Mouse (Mus musculus) lung, postnatal 10 days (tissue): Measurements from ENCODE around the gene Dnaaf3.
"Not testable (repeated sequence)": the region's sequence is repeated elsewhere in the genome, so short reads cannot be mapped to it uniquely, and the experiment has no call there.

ENCODE experiments used
- DNase-seq: peaks from one replicate; pipeline ENCODE4 v3.0.0; 2021

The Dnaaf3 gene

DNA sequence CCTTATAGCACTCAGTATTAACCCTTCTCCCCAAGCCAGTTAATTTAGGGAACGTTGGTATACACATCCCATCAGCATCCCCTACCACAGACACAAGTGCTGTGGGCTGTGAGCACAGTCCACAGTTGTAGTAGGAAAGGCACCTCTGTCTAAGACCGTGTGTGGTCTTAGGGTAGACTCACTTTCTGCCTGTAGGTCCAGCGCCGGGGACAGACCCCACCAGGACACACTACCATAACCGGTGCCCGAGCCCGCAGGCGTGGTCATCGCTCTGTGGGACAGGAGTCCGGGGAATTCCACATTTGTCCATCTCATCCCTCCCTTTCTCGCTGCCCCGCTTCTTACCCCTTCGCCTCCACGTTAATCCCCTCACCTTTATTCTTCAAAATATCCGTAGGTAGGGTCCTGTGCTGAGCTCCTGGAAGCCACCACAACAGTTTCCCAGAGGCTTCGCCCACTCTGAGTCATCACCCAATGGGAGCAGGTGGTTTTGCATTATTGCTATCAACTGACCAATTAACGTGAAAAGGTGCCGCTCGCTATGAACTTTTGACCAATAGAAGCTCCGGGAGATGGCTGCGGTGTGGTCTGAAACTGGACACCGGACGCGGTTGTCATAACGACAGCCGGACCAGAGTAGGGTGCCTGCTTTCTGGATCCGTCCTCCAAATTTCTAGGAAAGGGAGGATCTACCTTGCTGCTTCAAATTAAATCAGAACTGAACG lies at the start of gene Dnaaf3:
Gene Dnaaf3 (minus strand): TSS at position 449 of the 725 bp plus-strand sequence.
- DNase-seq = peak; percentile 77

DNA sequence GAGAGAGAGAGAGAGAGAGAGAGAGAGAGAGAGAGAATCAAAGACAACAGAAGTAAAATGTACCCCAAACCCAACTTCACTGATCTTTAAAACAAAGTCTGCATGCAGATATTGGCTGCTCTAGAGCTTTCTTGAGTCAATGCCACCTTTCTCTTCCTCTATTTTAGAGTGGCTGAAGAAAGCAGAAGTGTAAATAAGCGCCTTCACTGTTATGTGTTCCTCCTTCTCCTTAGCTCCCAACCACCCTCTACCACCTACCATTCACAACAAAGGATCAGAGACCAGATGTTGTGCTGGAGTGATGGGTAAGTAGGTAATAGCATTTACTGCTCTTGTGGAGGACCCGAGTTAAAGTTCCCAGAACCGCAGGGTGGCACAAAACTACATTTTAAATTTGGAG lies 49.2 kb upstream of the Dnaaf3 start:
- DNase-seq = not testable (repeated sequence)

DNA sequence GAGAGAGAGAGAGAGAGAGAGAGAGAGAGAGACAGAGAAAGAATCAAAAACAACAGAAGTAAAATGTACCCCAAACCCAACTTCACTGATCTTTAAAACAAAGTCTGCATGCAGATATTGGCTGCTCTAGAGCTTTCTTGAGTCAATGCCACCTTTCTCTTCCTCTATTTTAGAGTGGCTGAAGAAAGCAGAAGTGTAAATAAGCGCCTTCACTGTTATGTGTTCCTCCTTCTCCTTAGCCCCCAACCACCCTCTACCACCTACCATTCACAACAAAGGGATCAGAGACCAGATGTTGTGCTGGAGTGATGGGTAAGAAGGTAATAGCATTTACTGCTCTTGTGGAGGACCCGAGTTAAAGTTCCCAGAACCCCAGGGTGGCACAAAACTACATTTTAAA lies 40.1 kb upstream of the Dnaaf3 start:
- DNase-seq = not testable (repeated sequence)

DNA sequence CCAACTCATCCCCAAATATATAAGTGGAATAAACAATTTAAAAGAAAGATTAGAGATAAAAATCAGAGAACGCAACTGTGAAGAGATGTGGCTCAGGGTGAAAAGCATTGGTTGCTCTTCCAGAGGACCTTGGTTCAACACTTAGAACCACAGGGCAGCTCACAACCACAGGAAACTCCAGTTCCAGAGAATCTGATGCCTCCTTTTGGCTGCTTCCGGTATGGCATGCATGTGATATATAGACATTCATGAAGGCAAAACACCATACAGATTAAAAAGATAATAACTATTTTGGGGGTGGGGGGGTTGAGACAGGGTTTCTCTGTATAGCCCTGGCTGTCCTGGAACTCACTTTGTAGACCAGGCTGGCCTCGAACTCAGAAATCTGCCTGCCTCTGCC lies 30.4 kb upstream of the Dnaaf3 start:
- DNase-seq = no peak

DNA sequence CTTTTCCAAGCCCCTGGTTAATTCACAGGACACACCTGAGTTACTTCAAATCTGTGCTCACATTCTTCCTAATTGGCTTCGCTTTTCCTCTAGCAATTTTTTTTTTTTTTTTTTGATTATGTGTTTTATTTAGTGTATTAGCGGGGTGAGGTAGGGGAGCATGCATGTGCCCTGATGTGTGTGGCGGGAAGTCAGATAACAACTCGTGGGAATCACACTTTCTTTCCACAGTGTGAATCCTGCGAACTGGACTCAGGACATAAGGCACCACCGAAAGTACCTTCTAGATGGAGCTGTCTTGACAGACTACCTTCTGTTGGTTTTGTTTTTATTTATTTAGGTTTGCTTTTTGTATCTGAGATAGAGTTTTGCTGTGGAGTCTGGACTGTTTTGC lies 24.9 kb upstream of the Dnaaf3 start:
- no peak for DNase-seq

DNA sequence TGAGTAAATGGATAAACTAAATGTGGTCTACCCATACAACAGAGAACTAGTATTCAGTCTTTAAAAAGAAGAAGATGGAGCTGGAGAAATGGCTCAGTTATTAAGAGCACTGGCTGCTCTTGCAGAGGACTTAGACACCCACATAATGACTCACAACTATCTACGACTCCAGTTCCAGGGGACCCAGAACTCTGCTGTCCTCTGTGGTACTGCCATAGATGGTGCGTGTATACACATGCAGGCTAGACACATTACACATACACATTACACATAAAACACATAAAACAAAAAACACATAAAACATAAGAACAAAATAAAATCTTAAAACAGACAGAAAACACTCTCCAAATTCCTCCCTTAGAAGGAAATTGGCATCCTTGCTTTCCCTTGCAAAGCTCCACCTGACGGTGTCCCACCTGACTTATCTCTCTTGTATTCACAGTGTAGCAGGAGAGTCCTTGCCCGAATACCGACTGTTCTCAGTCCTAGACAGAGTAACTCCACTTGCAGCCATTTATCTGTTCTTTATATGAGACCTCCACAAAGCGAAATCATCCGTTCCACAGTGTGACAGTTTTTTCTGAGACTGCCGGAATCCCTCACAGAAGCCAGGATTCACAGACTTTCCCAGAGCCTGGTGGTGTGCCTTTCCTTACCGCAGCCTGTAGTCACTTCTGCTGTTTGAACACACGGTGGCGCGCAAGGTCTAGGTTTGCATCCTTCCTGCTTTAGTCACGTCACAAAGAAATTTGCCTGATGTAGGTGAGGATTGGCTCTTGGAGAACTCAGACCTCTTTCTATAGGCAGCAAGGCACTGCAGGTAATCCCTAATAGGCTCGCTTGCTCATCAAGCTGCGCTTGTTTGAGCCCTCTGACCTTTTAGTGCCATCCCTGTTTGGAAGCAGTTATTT lies 24.3 kb upstream of the Dnaaf3 start:
- peak; percentile 81 for DNase-seq

DNA sequence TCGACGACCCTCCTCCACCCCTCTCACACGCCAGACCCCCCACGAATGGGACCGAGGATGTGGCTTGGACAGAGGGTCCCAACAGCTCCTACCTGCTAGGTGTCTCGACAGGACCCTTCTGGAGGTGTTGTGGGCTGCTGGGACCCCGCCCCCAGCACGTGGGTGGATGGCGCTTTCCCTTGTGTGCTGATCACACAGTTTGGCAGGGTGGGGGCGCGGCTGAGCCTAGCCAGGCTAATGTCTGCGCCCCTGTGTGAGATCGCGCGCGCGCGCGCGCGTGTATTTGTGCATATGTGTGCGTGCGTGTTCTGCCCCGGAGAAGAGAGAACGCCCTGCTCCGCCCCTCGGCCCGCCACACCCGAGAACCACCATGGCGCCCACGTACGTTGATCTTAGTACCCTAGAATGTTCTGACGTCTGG lies 15.0 kb upstream of the Dnaaf3 start, which contains the start of gene Syt5:
Gene Syt5 (minus strand): TSS at position 321 of the 421 bp plus-strand sequence.
- DNase-seq = no peak

DNA sequence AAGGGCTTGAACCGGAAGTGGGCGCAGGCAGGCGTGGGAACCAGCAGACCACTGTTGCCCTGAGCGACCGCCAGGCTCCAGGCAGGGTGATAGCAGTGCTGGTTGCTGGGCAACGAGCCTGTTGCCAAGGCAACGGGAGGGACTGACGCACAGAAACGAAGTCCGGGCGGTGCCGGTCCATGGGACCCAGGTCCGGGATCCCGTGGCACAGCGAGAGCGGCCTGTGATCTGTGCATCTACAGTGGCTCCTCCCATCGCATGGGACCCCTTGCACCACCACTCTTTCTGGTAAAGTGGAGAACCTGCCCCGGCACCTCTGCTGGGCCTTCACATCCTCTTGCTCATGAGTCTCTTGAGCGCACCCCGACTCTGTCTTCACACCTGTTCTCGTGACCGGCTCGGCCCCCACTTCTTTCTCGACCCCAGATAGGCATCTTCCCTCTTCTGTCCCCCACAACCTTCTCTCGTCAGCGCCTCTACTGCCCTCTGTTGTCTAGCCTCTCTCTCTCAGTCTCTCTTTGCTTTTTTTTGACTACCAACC lies 14.4 kb upstream of the Dnaaf3 start:
- peak; percentile 72 for DNase-seq

DNA sequence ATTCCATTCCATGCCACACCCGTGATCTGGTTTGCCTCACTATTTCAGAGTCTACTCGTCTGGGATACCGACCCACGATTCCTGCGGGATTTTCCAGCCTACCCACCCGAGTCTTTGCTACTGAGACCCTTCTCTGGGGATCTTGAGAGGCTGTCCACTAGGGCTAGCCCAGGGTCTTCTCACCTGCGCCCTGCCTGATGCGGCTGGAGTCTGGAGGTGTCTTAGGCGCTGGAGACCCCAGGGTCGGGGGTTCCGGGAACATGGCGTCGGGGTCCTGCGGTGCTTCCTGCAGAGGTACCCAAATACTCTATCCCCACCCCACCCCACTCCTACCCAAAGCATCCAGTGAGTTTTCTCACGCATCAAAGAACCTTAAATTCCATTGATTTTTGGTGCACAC lies 13.8 kb upstream of the Dnaaf3 start:
- DNase-seq = no peak

DNA sequence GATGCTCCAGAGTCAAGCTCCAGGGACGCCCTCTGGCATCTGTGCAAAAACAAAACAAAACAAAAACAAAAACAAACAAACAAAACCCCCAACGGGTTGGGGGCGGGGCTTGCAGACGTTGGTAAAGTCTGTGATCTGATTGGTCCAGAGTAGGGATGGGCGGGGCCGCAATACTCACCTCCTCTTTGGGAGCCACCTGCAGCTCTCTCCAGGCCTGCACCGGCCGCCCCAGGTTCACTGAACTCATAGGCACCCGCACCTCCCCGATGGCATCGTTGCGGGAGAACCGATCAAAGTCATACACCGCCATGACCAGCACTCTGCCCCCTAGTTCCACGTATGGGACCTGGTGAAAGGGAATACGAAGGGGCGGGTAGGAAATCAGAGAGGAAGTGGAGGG lies 9.8 kb upstream of the Dnaaf3 start:
- DNase-seq = no peak

DNA sequence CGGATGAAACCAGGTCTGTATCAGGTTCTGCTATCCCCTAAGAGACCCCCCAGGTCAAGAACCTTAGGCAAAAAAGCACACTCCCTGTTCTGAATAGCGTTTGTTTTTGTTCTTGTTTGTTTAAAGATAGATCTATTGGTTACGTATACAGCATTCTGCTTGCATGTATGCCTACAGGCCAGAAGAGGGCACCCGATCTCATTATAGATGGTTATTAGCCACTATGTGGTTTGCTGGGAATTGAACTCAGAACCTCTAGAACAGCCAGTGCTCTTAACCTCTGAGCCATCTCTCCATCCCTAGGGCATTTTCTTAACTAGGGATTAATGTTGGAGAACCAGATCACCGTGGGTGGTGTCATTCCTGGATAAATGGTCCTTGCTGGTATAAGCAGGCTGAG lies 9.1 kb upstream of the Dnaaf3 start:
- DNase-seq = no peak

DNA sequence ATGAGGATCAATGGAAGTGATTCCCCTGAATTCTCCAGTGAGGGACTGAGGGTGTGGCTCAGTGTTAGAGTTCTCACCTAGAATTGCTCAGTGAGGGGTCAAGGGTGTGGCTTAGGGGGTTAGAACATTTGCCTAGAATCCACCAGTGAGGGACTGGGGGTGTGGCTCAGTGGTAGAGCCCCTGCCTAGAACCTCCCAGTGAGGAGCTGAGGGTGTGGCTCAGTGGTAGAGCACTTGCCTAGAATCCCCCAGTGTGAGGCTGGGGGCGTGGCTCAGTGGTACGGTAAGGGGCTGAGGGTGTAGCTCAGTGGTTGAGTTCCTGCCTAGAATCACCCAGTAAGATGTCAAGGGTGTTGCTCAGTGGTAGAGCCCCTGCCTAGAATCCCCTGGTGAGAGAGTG lies 6.8 kb upstream of the Dnaaf3 start:
- no peak for DNase-seq

DNA sequence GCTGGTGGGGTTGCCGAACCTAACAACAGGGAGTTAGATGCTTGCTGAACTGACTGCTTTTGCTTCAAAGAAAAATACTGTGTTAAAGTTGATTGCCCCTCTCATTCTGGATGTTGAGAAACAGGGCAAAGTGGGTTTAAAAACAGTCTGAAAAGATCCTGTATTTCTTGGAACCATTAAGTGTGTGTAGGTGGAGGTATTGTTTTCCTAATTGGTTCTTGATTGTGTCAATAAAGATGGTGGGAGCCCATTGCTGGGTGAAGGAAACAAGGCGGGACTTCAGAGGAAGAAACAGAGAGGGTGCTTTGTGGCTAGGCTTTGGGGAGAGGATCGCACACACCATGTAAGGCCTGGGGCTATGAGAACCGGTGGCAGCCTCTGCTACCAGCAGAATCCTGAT lies 4.9 kb upstream of the Dnaaf3 start:
- no peak for DNase-seq

DNA sequence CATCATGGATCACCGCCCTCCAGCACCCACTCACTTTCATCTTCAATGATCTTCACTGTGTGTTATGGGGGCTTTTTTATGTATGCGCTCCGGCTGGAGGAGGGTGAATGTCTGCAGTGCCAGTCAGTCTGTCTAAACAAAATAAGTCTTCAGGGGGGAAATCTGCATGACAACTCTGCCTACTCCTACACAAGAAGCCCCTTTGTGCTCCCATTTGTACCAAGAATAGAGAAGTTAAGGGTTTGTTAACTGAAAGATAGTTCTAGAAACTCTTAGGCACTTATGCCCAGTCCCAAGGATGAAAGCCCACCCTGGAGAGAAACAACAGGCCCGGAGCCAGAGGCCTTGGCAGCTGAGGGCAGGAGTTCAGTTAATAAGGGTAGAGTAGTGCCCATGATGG lies 4.1 kb upstream of the Dnaaf3 start:
- no peak for DNase-seq

DNA sequence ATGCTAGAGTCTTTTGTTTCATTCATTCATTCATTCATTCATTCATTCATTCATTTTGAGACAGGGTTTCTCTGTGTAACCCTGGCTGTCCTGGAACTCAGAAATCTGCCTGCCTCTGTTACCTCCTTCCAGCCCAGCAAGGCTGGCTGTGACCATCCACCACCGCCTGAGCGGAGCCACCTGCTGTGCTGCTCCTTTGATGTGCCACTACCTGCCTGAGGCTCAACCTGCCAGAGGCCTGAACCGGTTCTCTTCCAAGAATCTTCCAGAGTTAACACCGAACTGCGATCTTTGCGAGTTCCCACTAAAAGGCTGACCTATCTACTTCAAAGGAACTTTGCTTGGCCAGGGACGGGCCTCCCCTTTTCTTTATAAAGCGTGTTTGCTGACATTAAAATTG lies 2.1 kb downstream of the Dnaaf3 start:
- DNase-seq = not testable (repeated sequence)

DNA sequence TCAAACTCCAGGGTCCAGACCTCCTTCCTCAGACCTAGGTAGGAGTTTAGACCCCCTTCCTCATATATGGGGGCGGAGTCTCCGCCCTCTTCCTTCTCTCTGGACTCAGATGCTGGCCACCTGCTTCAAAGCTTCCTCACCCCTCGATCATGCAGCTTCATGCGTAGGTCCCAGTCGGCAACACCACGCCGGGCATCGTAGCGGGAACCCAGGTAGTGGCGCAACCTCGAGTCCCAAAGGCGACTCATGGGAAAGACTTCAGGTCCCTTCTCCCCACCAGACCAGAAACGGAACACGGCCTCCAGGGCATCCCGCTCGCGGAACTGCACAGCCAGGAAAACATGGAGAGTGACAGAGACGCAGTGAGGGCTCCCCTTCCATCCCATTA lies 5.0 kb downstream of the Dnaaf3 start:
- DNase-seq = no peak

DNA sequence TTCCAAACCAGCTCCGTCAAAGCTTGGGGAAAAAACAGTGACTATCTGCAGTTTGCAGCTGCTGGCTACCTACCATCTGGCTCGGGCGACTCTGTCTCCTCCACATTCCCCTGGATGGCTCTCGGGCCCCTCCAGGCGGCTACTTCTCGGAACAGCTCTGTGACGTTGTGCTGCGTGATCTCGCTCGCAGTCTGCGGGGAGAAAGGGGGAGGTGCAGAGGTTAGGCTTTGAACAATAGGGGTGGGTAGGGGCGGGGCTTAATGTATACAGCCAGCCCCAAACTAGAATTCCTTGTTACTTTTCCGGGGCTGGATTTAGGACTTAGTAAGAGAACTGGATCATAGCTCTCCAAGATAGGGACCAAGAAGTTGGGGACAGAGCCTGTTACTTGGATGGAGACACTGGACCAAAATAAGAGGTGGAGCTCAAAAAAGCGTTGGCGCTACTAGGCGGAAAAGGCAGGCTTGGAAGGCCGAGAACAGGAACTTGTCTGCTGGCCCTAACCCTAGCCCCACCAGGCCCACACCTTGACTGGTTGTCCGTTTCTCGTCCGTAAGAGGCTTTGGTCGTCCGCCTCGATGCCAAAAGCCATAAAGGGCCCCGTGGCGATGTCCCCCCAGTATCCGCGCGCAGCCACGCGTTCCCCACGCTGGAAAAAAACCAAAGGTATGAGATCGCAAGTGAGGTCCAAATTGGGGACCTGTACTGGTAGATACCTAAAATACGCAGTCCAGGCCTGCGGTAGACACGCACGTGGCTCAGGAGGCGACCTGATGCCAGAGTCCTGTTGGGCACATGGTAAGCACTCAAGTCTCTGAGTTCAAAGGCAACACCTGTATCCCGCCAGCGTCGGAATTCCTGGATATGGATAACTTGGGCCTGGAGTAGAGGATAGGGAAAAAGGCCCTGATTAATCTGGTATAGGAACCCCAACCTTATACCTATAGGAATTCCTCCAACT lies 5.6 kb downstream of the Dnaaf3 start:
- peak; percentile 92 for DNase-seq

DNA sequence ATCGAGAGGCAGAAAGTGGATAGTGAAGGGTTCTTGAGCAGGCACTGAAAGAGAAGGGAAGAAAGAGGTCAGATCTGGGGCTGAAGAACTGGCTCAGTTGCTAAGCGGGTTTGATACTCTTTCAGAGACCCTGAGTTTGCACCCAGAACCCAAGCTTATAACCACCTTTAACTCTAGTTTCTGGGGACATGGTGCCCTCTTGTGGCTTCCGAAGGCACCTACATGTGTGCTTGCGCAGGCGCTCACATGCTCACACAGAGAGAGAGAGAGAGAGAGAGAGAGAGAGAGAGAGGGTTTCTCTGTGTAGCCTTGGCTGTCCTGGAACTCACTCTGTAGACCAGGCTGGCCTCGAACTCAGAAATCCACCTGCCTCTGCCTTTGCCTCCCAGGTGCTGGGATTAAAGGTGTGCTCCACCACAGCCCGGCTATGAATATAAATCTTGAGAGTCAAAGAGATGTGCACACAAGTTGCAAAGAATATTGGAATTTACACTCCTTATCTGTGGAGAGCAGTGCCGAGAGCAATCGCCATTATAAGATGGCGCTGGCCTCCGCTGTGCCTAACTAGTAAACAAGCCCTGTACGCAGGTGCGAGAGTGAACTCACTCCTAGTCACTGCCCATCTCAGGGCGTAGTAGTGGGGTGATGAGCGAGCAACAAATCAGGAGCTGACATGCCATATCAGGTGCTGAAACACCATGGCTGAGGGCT lies 7.9 kb downstream of the Dnaaf3 start, which contains the start of gene Tnni3:
Gene Tnni3 (minus strand): TSS at position 18 of the 711 bp plus-strand sequence.
- DNase-seq = peak; percentile 69

DNA sequence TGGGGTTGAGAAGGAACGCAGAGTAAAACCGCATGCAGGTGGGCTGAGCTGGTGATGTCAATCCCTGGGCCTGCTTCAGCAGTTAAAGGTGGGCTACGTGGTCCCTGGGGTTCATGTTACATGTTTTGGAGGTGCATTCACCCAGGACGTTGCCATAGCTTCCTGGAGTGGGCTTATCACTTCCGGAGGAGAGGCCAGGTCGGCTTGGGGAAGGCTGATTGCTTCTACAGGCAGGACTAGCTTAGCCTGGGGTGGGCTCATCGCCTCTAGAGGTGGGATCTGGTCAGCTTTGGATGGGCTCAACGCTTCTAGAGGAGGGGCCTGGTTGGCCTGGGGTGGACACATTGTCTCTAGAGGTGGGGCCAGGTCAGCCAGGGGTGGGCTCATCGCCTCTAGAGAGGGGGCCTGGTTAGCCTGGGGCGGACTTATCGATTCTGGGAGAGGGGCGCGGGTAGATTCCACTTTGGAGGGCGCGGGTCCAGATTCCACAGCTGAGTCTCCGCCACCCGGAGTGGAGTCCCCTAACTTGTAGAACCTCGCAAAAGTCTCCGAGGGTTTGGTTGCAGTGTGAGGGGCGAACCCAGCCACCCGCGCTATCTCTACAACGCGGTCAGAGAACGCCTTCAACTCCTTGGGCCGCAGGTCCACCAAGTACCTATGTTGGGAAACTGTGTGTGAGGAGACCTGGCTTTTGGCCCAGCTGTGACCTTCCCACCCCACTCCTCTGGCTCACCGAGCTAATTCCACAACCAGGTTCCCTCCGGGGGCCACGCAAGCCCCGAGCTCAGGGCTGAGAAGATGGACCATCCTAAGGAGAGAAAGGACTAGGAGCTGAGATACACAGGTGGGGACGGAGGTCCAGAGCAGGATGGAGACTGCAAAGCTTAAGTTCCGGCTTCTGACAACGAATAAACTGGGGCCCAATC lies 8.8 kb downstream of the Dnaaf3 start:
- DNase-seq = no peak

DNA sequence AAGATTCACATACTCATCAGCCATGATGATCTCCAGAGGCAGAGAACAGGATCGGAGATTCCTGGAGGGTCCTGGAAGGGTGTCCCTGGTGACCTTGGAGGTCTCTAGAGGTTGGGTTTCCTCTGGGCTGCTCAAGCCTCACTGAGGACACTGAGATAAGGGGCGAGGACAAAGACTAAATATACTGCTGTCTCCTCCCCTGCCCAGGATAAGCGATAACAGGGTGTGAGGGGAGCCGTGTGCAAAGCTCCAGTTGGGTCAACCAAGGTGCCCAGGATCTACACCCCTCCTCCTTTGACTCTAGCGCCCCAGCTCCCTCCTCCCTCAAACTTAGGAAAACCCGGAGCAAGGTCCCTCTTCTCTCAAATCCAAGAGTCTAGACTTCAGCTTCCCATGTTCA lies 10.0 kb downstream of the Dnaaf3 start:
- DNase-seq = no peak
